Mouse (Mus musculus): ENCODE data around the gene Stox2. TPM values are rescaled to one million over a fixed set of nuclear protein-coding genes. Genes with fewer than 3 reads are reported as not detected.

Stox2 gene
- total and polyA plus RNA-seq, 2 experiments from 2014 or later: 36.3 to 94.5 TPM

GRCm38 (mm10) chr8:47178785-47179184, 267.4 kb downstream of the Stox2 start:
- H3K27me3 ChIP-seq (ENCODE audit: insufficient read depth, low read length): no peaks in the 10 kb centered on the region
- peak; percentile 71 for ATAC-seq
- H3K9ac ChIP-seq (replicated peaks; ENCODE audit: low read length): no peak overlapping the region
- H3K4me2 ChIP-seq (ENCODE audit: low read depth, low read length): no peak overlapping the region
- no peak overlapping the region for H3K4me3 ChIP-seq (ENCODE audit: low read length)
- peak; percentile 27 for DNase-seq (ENCODE audit: low spot score)
- peaks cover 6% of the 10 kb centered on the region; the same call in 1 of the 2 replicates for H3K4me1 ChIP-seq (ENCODE audit: insufficient read depth, low read length)
- no peaks in the 10 kb centered on the region for H3K9me3 ChIP-seq (ENCODE audit: low read length)
- no peak overlapping the region for H3K27ac ChIP-seq
- 31% methylated on average over 2 of the region's 2 CpGs for WGBS
- H3K36me3 ChIP-seq (ENCODE audit: insufficient read depth, low read length): no peaks in the 10 kb centered on the region
- no peak for TF ChIP-seq CTCF (IDR thresholded peaks at IDR 0.05; ENCODE audit: low read depth)

- Histone ChIP-seq H3K27ac (no peak overlapping the region), H3K4me2 (ENCODE audit: low read depth, low read length) (no peak overlapping the region), H3K4me1 (ENCODE audit: insufficient read depth, low read length) (no peaks in the 10 kb centered on the region), H3K36me3 (ENCODE audit: insufficient read depth, low read length) (no peaks in the 10 kb centered on the region), H3K9me3 (ENCODE audit: low read length) (no peaks in the 10 kb centered on the region), H3K4me3 (ENCODE audit: low read length) (no peak overlapping the region), H3K9ac (replicated peaks; ENCODE audit: low read length) (no peak overlapping the region), H3K27me3 (ENCODE audit: insufficient read depth, low read length) (no peaks in the 10 kb centered on the region)
- ATAC-seq: no peak
- 71% methylated on average over 7 of the region's 7 CpGs for WGBS
- TF ChIP-seq CTCF (IDR thresholded peaks at IDR 0.05; ENCODE audit: low read depth): no peak
- no peak for DNase-seq (ENCODE audit: low spot score)
Observed at GRCm38 (mm10) chr8:47173823-47174222, 272.3 kb downstream of the Stox2 start.

- 0 out of 2 replicates have a peak, but pooled peaks cover 6% of the 10 kb centered on the region for H3K36me3 ChIP-seq (ENCODE audit: insufficient read depth, low read length)
- no peak for ATAC-seq
- H3K27me3 ChIP-seq (ENCODE audit: insufficient read depth, low read length): no peaks in the 10 kb centered on the region
- 88% methylated on average over 10 of the region's 10 CpGs for WGBS
- H3K9ac ChIP-seq (replicated peaks; ENCODE audit: low read length): no peak overlapping the region
- no peak for TF ChIP-seq CTCF (IDR thresholded peaks at IDR 0.05; ENCODE audit: low read depth)
- H3K4me1 ChIP-seq (ENCODE audit: insufficient read depth, low read length): no peaks in the 10 kb centered on the region
- H3K4me3 ChIP-seq (ENCODE audit: low read length): no peak overlapping the region
- H3K27ac ChIP-seq: no peak overlapping the region
- no peak overlapping the region for H3K4me2 ChIP-seq (ENCODE audit: low read depth, low read length)
- no peaks in the 10 kb centered on the region for H3K9me3 ChIP-seq (ENCODE audit: low read length)
- DNase-seq (ENCODE audit: low spot score): no peak
Observed at GRCm38 (mm10) chr8:47172848-47173247, 273.3 kb downstream of the Stox2 start.

GRCm38 (mm10) chr8:47160688-47161087, 285.5 kb downstream of the Stox2 start:
- Histone ChIP-seq H3K9me3 (ENCODE audit: low read length) (no peaks in the 10 kb centered on the region), H3K4me1 (ENCODE audit: insufficient read depth, low read length) (no peaks in the 10 kb centered on the region), H3K27ac (no peak overlapping the region), H3K4me3 (ENCODE audit: low read length) (no peak overlapping the region), H3K9ac (replicated peaks; ENCODE audit: low read length) (no peak overlapping the region), H3K4me2 (ENCODE audit: low read depth, low read length) (no peak overlapping the region), H3K27me3 (ENCODE audit: insufficient read depth, low read length) (no peaks in the 10 kb centered on the region), H3K36me3 (ENCODE audit: insufficient read depth, low read length) (no peaks in the 10 kb centered on the region)
- TF ChIP-seq CTCF (IDR thresholded peaks at IDR 0.05; ENCODE audit: low read depth): no peak
- DNase-seq (ENCODE audit: low spot score): no peak
- no peak for ATAC-seq
- 92% methylated on average over 3 of the region's 3 CpGs for WGBS

GRCm38 (mm10) chr8:47154521-47154920, 291.6 kb downstream of the Stox2 start:
- ATAC-seq (no peak), DNase-seq (ENCODE audit: low spot score) (no peak)
- H3K27ac ChIP-seq: no peak overlapping the region
- no peaks in the 10 kb centered on the region for H3K4me1 ChIP-seq (ENCODE audit: insufficient read depth, low read length)
- no peaks in the 10 kb centered on the region for H3K36me3 ChIP-seq (ENCODE audit: insufficient read depth, low read length)
- TF ChIP-seq CTCF (IDR thresholded peaks at IDR 0.05; ENCODE audit: low read depth): no peak
- 94% methylated on average over 2 of the region's 2 CpGs for WGBS
- H3K4me3 ChIP-seq (ENCODE audit: low read length): no peak overlapping the region
- no peak overlapping the region for H3K4me2 ChIP-seq (ENCODE audit: low read depth, low read length)
- no peaks in the 10 kb centered on the region for H3K27me3 ChIP-seq (ENCODE audit: insufficient read depth, low read length)
- H3K9ac ChIP-seq (replicated peaks; ENCODE audit: low read length): no peak overlapping the region
- no peaks in the 10 kb centered on the region for H3K9me3 ChIP-seq (ENCODE audit: low read length)

GRCm38 (mm10) chr8:47145258-47145657, 300.9 kb downstream of the Stox2 start:
- Histone ChIP-seq H3K36me3 (ENCODE audit: insufficient read depth, low read length) (no peaks in the 10 kb centered on the region; the same call in 1 of the 2 replicates), H3K4me1 (ENCODE audit: insufficient read depth, low read length) (no peaks in the 10 kb centered on the region), H3K9me3 (ENCODE audit: low read length) (no peaks in the 10 kb centered on the region), H3K9ac (replicated peaks; ENCODE audit: low read length) (no peak overlapping the region), H3K27ac (no peak overlapping the region), H3K4me3 (ENCODE audit: low read length) (no peak overlapping the region), H3K27me3 (ENCODE audit: insufficient read depth, low read length) (no peaks in the 10 kb centered on the region), H3K4me2 (ENCODE audit: low read depth, low read length) (no peak overlapping the region)
- TF ChIP-seq CTCF (IDR thresholded peaks at IDR 0.05; ENCODE audit: low read depth): no peak
- DNase-seq (ENCODE audit: low spot score) (no peak), ATAC-seq (no peak)
- 94% methylated on average over 8 of the region's 9 CpGs for WGBS

GRCm38 (mm10) chr8:47136047-47136446, 310.1 kb downstream of the Stox2 start:
- no peaks in the 10 kb centered on the region for H3K4me1 ChIP-seq (ENCODE audit: insufficient read depth, low read length)
- no peak overlapping the region for H3K4me3 ChIP-seq (ENCODE audit: low read length)
- WGBS: 46% methylated on average over 5 of the region's 5 CpGs
- H3K27ac ChIP-seq: no peak overlapping the region
- ATAC-seq (no peak), DNase-seq (ENCODE audit: low spot score) (no peak)
- H3K4me2 ChIP-seq (ENCODE audit: low read depth, low read length): peak overlapping the region; percentile 35
- TF ChIP-seq CTCF (IDR thresholded peaks at IDR 0.05; ENCODE audit: low read depth): no peak
- no peak overlapping the region for H3K9ac ChIP-seq (replicated peaks; ENCODE audit: low read length)
- no peaks in the 10 kb centered on the region for H3K9me3 ChIP-seq (ENCODE audit: low read length)
- H3K27me3 ChIP-seq (ENCODE audit: insufficient read depth, low read length): no peaks in the 10 kb centered on the region
- no peaks in the 10 kb centered on the region for H3K36me3 ChIP-seq (ENCODE audit: insufficient read depth, low read length)

Data from hindbrain, postnatal 0 days (tissue).